Mouse (Mus musculus) forebrain, embryonic 10.5 days (tissue): ENCODE data around the gene Ip6k1. TPM values are rescaled to one million over a fixed set of nuclear protein-coding genes. Genes with fewer than 3 reads are reported as not detected.
A peak's percentile ranks its signal among the peaks of the same experiment; 100 is the strongest.

ENCODE experiments used
- DNase-seq: peaks from one replicate; pipeline ENCODE4 v3.0.0-alpha.2; 2017; ENCODE audit warnings: low spot score; ENCODE audit errors: extremely low spot score
- H3K27ac ChIP-seq: fragments of 300-500 bp; sonication (generic); 2 replicates; pipeline ENCODE4 v1.5.1; 2016; ENCODE audit warnings: mild to moderate bottlenecking
- H3K27me3 ChIP-seq: fragments of 300-500 bp; sonication (generic); 2 replicates; pipeline ENCODE4 v1.6.1; 2016; ENCODE audit warnings: mild to moderate bottlenecking; ENCODE audit not compliant: poor library complexity, severe bottlenecking
- H3K36me3 ChIP-seq: fragments of 300-500 bp; sonication (generic); replicated peaks from 2 replicates; pipeline ENCODE4 v1.6.1; 2016; ENCODE audit warnings: mild to moderate bottlenecking, moderate library complexity
- H3K4me1 ChIP-seq: fragments of 300-500 bp; sonication (generic); 2 replicates; pipeline ENCODE4 v1.6.1; 2016
- H3K4me3 ChIP-seq: fragments of 300-500 bp; sonication (generic); 2 replicates; pipeline ENCODE4 v1.5.1; 2016; ENCODE audit warnings: mild to moderate bottlenecking, moderate library complexity
- H3K9me3 ChIP-seq: fragments of 300-500 bp; sonication (generic); 2 replicates; pipeline ENCODE4 v1.6.1; 2016; ENCODE audit warnings: mild to moderate bottlenecking, moderate library complexity
- WGBS: fragments of 180-500 bp; shearing (Covaris S2); methylation state at CpG from one replicate; pipeline ENCODE4 v1.1.7; 2016; 5-methylcytosine and 5-hydroxymethylcytosine counted together
- polyA plus RNA-seq: library from polyadenylated mRNA; unstranded; fragments of >200 nt; fragmentation: Nextera tagmentation; extraction: Ambion mirVana; gene quantifications from 2 replicates; pipeline ENCODE4 v1.2.1, GENCODE M21; 2016

Gene Ip6k1
- polyA plus RNA-seq, result 50.8 and 53.0 TPM in 2 replicates

DNA sequence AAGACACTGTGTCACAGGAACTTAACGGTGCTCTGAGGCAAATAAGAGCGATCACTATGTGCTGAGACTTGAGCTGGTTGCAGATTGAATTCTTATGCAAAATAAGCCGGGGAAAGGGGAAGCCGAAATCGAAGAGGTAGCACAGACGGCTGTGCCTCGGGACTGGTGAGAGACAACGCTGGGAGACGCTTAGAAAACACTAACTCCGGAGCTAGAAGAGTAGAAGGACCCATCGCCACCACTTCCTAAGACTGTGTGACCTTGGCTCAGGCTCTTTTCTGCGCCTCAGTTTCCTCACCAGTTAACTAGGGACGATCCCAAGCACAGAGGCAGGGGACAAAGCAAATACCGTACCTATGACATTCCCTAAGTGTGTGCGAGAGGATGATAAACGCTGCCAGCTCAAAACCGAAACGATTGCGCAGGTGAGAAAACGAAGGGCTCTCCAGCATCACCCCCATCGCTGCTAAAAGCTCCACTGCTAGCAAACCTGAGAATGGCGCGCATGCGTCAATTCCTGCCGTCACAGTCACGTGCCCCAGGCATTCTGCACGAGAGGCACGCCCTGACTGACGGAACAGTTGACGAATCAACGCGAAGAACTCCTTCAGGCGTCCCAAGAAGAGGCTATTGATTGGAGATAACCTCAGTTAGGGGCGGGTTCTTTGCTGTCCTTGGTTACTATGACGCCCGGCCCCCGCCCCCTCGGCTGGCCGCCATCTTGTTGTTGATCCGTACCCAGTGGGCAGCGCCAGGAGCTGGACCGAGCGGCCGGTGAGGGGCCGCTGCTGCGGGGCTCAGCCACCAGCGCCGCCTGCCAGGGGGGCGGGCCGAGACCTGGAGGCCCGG, at the start of gene Ip6k1:
Ip6k1 (plus strand) TSS at position 580 of the 849 bp plus-strand sequence.
- H3K4me3 ChIP-seq, result peak within 1 kb of the TSS; percentile 98
- under 1% methylated on average over 51 of the region's 51 CpGs for WGBS
- peak within 1 kb of the TSS; percentile 98 for H3K27ac ChIP-seq
- no peaks in the 10 kb centered on the region for H3K27me3 ChIP-seq
- no peaks in the 10 kb centered on the region for H3K9me3 ChIP-seq
- peaks cover 32% of the 10 kb centered on the region for H3K4me1 ChIP-seq
- peak; percentile 100 for DNase-seq
- peaks cover 10% of the 10 kb centered on the region for H3K36me3 ChIP-seq

DNA sequence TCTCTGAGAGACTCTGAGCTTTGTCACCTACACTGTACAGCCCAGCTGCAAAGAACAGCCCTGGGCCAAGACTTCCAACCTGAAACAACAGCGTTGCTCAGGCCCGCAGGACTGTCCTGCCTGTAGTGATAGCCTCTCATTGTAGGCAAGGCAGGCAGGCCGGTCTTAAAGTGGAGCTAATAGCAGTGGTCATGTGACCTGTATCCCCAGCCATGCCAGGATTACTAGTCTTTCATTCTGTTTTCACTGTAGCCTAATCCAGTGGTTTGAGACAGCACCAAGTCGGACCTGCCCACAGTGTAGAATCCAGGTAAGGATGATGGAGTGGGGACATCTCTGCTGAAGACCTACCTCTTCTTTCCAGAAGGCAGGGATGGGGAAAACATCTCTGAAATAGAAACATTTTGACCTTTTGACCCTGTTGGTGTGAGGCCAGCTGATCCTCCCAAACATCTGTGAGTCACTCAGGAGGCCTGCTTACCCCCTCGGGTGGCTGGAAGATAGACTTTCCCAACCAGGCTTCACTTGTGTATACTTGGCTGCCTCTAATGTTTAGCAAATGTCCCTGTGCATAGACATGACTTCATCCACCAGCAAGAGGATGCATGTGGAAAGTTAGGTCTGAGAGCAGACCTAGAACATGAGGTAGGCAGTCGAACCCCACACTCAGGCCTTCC, 46.5 kb upstream of the Ip6k1 start:
- Histone ChIP-seq H3K27ac (no peak overlapping the region), H3K27me3 (no peaks in the 10 kb centered on the region), H3K9me3 (no peaks in the 10 kb centered on the region), H3K4me3 (no peak overlapping the region), H3K4me1 (peaks cover 29% of the 10 kb centered on the region), H3K36me3 (peaks cover 58% of the 10 kb centered on the region)
- 83% methylated on average over 6 of the region's 6 CpGs for WGBS
- DNase-seq, result no peak

DNA sequence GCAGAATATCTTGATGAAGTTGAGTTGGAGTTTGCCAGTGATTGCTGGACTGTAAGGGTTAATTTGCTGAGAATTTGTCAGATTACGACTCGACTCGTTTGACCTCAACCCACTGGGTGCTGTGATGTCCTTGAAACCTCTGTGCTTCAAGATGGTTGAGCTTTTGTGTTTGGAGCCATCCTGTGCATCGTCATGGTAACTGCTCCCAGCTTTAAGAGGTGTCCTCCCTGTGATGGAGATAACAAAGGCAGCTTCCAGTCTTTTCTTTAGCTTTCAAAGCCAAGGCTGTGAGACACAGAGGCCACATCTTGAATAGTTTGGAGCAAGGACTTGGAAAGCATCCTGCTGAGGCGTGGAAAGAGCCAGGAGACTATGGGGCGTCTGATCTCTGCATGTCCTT, 45.2 kb upstream of the Ip6k1 start:
- Histone ChIP-seq H3K27me3 (no peaks in the 10 kb centered on the region), H3K36me3 (peaks cover 72% of the 10 kb centered on the region), H3K9me3 (no peaks in the 10 kb centered on the region), H3K4me1 (peaks cover 24% of the 10 kb centered on the region), H3K27ac (no peak overlapping the region), H3K4me3 (no peak overlapping the region)
- 62% methylated on average over 6 of the region's 6 CpGs for WGBS
- DNase-seq, result no peak

GRCm38 (mm10) chr9:107959896-107960295, 42.4 kb upstream of the Ip6k1 start:
- Histone ChIP-seq H3K4me3 (no peak overlapping the region), H3K4me1 (peaks cover 15% of the 10 kb centered on the region), H3K27ac (no peak overlapping the region), H3K27me3 (no peaks in the 10 kb centered on the region), H3K9me3 (no peaks in the 10 kb centered on the region), H3K36me3 (peaks cover 99% of the 10 kb centered on the region)
- no peak for DNase-seq
- WGBS, result 78% methylated on average over 6 of the region's 6 CpGs

GRCm38 (mm10) chr9:107960928-107961327, 41.4 kb upstream of the Ip6k1 start:
- WGBS, result 87% methylated on average over 4 of the region's 4 CpGs
- peaks cover 15% of the 10 kb centered on the region for H3K4me1 ChIP-seq
- no peak overlapping the region for H3K27ac ChIP-seq
- H3K4me3 ChIP-seq, result no peak overlapping the region
- no peaks in the 10 kb centered on the region for H3K9me3 ChIP-seq
- no peak for DNase-seq
- H3K27me3 ChIP-seq, result no peaks in the 10 kb centered on the region
- peaks cover 99% of the 10 kb centered on the region for H3K36me3 ChIP-seq

- peaks cover 99% of the 10 kb centered on the region for H3K36me3 ChIP-seq
- WGBS, result 87% methylated on average over 10 of the region's 10 CpGs
- peaks cover 15% of the 10 kb centered on the region for H3K4me1 ChIP-seq
- no peaks in the 10 kb centered on the region for H3K9me3 ChIP-seq
- no peak overlapping the region for H3K4me3 ChIP-seq
- no peaks in the 10 kb centered on the region for H3K27me3 ChIP-seq
- DNase-seq, result no peak
- H3K27ac ChIP-seq, result no peak overlapping the region
Observed at GRCm38 (mm10) chr9:107961351-107961762, 40.9 kb upstream of the Ip6k1 start.

GRCm38 (mm10) chr9:107961881-107962280, 40.4 kb upstream of the Ip6k1 start:
- H3K4me1 ChIP-seq, result peaks cover 14% of the 10 kb centered on the region
- no peak overlapping the region for H3K4me3 ChIP-seq
- peaks cover 99% of the 10 kb centered on the region for H3K36me3 ChIP-seq
- 64% methylated on average over 5 of the region's 5 CpGs for WGBS
- H3K27me3 ChIP-seq, result no peaks in the 10 kb centered on the region
- no peak overlapping the region for H3K27ac ChIP-seq
- DNase-seq, result no peak
- no peaks in the 10 kb centered on the region for H3K9me3 ChIP-seq

DNA sequence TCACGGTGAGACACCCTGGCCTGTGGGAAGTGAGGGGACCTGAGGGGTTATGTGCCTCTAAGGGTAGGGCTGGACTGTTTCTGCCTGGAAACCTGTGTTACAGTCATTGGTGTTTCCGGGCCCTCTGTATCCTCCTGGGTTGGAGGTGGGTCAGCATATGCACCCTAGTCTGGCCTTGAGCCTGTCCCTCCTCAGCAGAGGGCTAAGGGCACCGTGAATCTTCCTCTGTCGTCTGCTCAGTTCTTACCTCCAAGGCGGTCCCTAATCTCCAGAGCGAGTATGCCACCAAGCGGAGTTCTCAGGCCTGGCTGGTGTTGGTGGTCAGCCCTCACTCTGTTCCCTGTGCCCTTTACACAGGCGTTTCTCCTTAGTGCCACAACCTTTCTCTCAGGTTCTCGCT, 39.4 kb upstream of the Ip6k1 start:
- no peak for DNase-seq
- WGBS, result 94% methylated on average over 9 of the region's 9 CpGs
- Histone ChIP-seq H3K4me1 (peaks cover 5% of the 10 kb centered on the region; the same call in 1 of the 2 replicates), H3K27ac (no peak overlapping the region), H3K4me3 (no peak overlapping the region), H3K27me3 (no peaks in the 10 kb centered on the region), H3K36me3 (peaks cover 97% of the 10 kb centered on the region), H3K9me3 (no peaks in the 10 kb centered on the region)

DNA sequence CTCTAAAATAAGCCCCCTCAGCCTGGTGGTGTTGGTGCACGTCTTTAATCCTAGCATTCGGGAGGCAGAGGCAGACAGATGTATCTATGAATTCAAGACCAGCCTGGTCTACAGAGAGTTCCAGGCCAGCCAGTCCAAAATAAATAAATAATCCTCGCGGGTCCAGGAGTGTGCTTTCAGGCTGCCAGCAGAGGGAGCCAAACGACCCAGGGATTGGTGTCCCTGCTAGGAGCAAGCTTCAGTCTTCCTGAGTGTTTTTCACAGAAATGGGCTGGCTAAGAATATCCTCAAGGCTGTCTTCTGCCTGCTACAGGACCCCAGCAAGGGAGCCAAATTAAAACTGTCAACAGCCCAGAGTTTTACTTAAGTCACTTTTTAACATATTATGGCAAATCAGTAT, 38.6 kb upstream of the Ip6k1 start:
- H3K36me3 ChIP-seq, result peaks cover 97% of the 10 kb centered on the region
- H3K4me1 ChIP-seq, result peaks cover 5% of the 10 kb centered on the region; the same call in 1 of the 2 replicates
- no peaks in the 10 kb centered on the region for H3K27me3 ChIP-seq
- DNase-seq, result peak; percentile 83
- 25% methylated on average over 5 of the region's 5 CpGs for WGBS
- no peak overlapping the region for H3K4me3 ChIP-seq
- H3K27ac ChIP-seq, result no peak overlapping the region
- no peaks in the 10 kb centered on the region for H3K9me3 ChIP-seq

DNA sequence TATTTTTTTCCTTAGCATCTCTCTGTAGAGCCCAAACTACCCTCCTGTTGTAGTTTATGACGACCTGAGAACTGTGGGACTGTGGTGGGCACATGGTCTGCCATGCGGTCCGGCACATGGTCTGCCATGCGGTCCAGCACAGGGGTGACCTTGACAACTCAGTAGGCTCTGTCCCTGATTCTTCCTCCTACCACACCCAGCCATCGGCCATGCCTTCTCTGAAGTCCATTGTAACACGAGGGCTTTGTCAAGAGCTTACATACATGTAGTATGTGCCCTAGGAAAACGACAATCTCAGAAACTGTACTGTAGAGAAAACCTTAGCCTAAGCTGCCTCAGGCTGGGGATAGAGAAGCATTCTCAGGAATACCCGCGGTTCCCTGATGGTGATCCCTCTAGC, 37.6 kb upstream of the Ip6k1 start:
- Histone ChIP-seq H3K4me1 (peaks cover 5% of the 10 kb centered on the region; the same call in 1 of the 2 replicates), H3K27me3 (no peaks in the 10 kb centered on the region), H3K9me3 (no peaks in the 10 kb centered on the region), H3K4me3 (no peak overlapping the region), H3K36me3 (peaks cover 97% of the 10 kb centered on the region), H3K27ac (no peak overlapping the region)
- 92% methylated on average over 9 of the region's 9 CpGs for WGBS
- no peak for DNase-seq

GRCm38 (mm10) chr9:107966676-107967075, 35.6 kb upstream of the Ip6k1 start:
- DNase-seq, result no peak
- Histone ChIP-seq H3K27ac (no peak overlapping the region), H3K27me3 (no peaks in the 10 kb centered on the region), H3K9me3 (no peaks in the 10 kb centered on the region), H3K4me1 (no peaks in the 10 kb centered on the region), H3K36me3 (peaks cover 97% of the 10 kb centered on the region), H3K4me3 (no peak overlapping the region)
- 90% methylated on average over 10 of the region's 10 CpGs for whole genome bisulfite sequencing

DNA sequence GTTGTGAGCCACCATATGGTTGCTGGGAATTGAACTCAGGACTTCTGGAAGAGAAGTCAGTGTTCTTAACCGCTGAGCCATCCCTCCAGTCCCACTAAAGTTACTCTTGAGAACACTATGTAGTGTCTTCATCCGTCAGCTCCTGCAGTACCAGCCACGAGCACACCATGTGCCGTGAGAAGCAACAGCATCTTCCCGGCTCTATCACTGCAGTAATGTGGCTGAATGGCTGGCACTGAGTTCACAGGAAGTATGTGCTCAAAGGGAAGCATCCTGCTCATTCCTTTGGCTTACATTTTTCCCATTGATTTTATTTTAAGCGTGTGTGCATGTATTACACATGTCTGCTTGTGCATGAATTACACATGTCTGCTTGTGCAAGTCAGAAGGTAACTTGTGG, 34.9 kb upstream of the Ip6k1 start:
- H3K27me3 ChIP-seq, result no peaks in the 10 kb centered on the region
- H3K4me1 ChIP-seq, result no peaks in the 10 kb centered on the region
- no peak overlapping the region for H3K4me3 ChIP-seq
- DNase-seq, result no peak
- WGBS, result 90% methylated on average over 6 of the region's 6 CpGs
- peaks cover 96% of the 10 kb centered on the region for H3K36me3 ChIP-seq
- no peak overlapping the region for H3K27ac ChIP-seq
- H3K9me3 ChIP-seq, result no peaks in the 10 kb centered on the region

- Histone ChIP-seq H3K4me3 (no peak overlapping the region), H3K36me3 (peaks cover 96% of the 10 kb centered on the region), H3K4me1 (no peaks in the 10 kb centered on the region), H3K9me3 (no peaks in the 10 kb centered on the region), H3K27ac (no peak overlapping the region), H3K27me3 (no peaks in the 10 kb centered on the region)
- 94% methylated on average over 7 of the region's 7 CpGs for WGBS
- DNase-seq, result no peak
Observed at GRCm38 (mm10) chr9:107968531-107968930, 33.8 kb upstream of the Ip6k1 start.
